Mouse (Mus musculus): ENCODE measurements at regions not wholly inside any gene's neighbourhood (a gene's known extent, or its start where the extent isn't known, plus 50 kb on each side); places are given as distances from the start of the nearest gene placed in this dataset.

DNA sequence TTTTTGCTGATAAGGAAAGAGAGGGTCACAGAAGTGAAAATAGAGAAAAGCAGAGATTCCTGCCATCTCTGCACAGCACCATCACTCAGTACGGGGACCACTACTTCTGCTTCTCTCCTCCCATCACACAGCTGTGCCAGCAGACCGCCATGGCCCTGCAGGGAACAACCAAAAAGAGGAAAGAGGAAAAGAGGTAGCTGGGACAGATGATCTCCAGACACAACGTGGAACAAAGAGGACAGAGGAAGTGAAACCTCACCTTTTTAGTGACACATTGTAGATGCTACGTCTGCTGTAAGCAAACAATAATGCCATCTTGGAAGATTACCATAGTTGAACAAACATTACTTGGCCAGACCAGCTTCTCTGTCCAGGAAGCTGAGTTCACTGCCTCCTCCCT lies 230.1 kb downstream of the Sec61b start:
- no peak for DNase-seq
- intact Hi-C loops (cut with DNase I; ENCODE audit: low total_unique reads), result no loop called here

GRCm38 (mm10) chr4:47707966-47708365 lies 233.5 kb downstream of the Sec61b start:
- peak; percentile 52 for DNase-seq
- intact Hi-C loops (cut with DNase I; ENCODE audit: low total_unique reads), result no loop called here

- intact Hi-C loops (cut with DNase I; ENCODE audit: low total_unique reads), result no loop called here
- no peak for DNase-seq
Observed at GRCm38 (mm10) chr4:47713387-47713786, 238.9 kb downstream of the Sec61b start.

DNA sequence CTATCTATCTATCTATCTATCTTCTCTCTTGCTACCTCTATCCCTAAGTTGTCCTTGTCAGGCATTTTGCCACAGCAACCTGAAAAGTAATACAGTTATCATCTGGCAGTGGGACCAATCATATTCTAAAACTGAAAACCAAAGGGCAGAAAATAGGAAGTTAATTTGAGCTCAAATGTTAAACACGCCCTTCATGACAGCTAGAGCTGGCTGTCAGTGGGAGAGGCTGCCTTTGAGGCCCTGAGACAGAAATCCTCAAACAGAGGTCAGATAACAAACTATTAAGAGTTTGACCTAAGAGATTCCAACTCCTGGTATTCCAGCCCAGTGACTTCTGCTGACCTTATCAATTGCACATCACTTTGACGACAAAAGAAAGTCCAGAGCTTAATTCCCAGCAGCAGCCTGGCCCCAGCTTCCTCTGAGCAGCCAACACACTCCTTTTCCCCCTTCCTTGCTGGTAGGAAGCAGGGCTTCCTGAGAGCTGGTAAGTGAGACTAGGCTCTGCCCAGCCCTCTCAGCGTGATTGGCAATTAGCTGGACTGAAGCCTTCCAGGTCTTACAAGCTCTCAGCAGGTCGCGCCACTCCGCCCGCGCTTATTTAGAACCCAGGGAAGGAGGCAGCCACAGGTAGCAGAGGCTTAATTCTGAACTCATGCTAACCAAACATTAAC lies 250.0 kb downstream of the Sec61b start:
- intact Hi-C loops (cut with DNase I; ENCODE audit: low total_unique reads), result no loop called here
- no peak for DNase-seq

DNA sequence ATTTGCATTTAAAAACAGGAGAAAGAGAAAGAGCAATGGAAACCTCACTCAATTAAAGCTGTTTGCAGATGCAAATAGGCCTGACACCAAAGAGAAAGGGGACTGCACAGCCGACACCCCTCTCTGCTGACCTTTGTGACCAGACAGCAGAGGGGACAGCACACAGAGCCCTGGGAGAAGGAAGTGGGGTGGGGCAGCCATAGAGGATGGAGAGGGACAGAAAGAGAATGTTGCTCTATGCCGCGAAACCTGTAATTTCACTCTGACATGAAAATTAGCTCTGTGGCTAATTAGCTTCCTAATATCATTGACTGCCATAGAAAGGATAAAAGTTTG lies 250.5 kb downstream of the Sec61b start:
- DNase-seq, result no peak
- intact Hi-C loops (cut with DNase I; ENCODE audit: low total_unique reads), result no loop called here

- intact Hi-C loops (cut with DNase I; ENCODE audit: low total_unique reads), result no loop called here
- DNase-seq, result no peak
Observed at GRCm38 (mm10) chr4:47746498-47747190, 272.2 kb downstream of the Sec61b start.

GRCm38 (mm10) chr4:47772230-47772920 lies 272.6 kb upstream of the Nr4a3 start:
- intact Hi-C loops (cut with DNase I; ENCODE audit: low total_unique reads), result no loop called here
- DNase-seq, result no peak

DNA sequence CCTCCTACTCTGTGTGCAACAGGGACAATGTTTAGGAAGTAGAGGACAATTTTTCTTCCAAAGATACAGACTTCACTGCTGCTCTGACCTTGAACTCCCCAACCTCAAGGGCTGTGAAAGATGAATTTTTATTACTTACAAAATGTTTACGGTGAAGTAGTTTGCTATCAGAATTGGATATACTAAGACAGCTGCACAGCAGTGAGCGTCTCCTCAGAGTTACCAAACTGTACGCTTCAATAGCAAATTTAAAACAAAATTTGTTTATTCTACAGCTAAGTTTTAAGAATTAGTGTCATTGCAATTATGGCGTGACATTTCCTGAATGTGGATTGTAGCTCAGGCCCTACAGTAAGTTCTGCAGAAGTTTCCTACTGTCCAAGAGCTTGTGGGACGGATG lies 270.3 kb upstream of the Nr4a3 start:
- intact Hi-C loops (cut with DNase I; ENCODE audit: low total_unique reads), result no loop called here
- no peak for DNase-seq

- intact Hi-C loops (cut with DNase I; ENCODE audit: low total_unique reads), result no loop called here
- no peak for DNase-seq
Observed at GRCm38 (mm10) chr4:47781039-47781438, 263.9 kb upstream of the Nr4a3 start.

GRCm38 (mm10) chr4:47796977-47797376 lies 248.0 kb upstream of the Nr4a3 start:
- intact Hi-C loops (cut with DNase I; ENCODE audit: low total_unique reads), result no loop called here
- DNase-seq, result no peak

- DNase-seq, result no peak
- intact Hi-C loops (cut with DNase I; ENCODE audit: low total_unique reads), result no loop called here
Observed at GRCm38 (mm10) chr4:47799165-47799564, 245.8 kb upstream of the Nr4a3 start.

DNA sequence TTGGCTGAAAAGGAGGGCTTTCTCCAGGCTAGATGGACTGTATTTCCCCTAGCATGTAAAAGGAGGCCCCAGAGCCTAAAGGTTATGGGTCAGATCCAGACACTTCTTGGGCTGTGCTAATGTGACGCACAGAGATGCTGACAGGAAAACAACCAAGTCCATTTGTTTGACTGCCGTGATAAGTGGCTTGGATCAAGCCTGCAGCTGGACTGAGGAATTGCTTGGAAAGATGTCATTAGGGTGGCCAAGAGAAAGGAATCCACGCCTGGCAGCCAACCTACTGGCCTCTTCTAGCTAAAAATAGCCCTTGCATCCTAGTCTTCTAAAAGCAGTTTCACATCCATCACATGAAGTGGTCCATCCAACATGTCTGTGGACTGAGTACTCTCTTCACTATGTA lies 241.8 kb upstream of the Nr4a3 start:
- no peak for DNase-seq
- intact Hi-C loops (cut with DNase I; ENCODE audit: low total_unique reads), result no loop called here

DNA sequence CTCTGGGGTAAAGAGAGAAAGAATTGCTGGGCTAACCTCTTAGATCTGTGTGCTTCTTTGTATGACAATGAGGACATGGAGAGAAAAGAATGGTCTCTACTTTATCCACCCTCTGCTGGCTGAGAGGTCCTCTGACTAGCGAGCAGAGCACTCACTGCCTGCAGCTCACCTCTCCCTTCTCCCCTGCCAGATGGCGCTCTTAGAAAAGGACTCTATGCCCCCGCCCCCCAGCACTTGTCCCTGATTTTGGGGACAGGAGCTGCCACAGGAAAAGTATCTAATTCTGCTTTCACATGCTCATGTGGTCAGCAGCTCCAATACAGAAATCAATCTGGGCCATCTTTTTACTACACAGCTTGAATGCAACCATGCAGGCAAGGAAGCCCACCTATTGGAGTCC lies 237.1 kb upstream of the Nr4a3 start:
- no peak for DNase-seq
- intact Hi-C loops (cut with DNase I; ENCODE audit: low total_unique reads), result no loop called here

DNA sequence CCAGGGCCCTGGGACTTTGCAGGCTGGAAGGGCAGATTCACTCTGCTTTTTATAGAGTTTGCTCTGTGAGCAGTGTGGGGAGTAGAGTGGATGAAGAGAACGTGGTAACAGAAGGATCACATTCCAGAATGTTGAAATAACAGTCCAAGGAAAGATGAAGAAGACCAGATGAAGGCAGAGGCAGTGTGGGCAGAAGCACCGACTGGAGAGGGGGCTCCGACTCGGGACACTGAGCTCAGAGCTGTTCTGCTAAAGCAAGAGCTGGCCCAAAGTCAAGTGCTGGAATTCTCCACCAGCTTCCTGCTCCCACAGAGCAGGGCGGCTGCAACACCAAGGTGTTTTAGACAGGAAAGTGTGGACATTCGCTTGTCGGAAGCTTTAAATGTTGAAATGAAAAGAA lies 230.9 kb upstream of the Nr4a3 start:
- no peak for DNase-seq
- intact Hi-C loops (cut with DNase I; ENCODE audit: low total_unique reads), result no loop called here

DNA sequence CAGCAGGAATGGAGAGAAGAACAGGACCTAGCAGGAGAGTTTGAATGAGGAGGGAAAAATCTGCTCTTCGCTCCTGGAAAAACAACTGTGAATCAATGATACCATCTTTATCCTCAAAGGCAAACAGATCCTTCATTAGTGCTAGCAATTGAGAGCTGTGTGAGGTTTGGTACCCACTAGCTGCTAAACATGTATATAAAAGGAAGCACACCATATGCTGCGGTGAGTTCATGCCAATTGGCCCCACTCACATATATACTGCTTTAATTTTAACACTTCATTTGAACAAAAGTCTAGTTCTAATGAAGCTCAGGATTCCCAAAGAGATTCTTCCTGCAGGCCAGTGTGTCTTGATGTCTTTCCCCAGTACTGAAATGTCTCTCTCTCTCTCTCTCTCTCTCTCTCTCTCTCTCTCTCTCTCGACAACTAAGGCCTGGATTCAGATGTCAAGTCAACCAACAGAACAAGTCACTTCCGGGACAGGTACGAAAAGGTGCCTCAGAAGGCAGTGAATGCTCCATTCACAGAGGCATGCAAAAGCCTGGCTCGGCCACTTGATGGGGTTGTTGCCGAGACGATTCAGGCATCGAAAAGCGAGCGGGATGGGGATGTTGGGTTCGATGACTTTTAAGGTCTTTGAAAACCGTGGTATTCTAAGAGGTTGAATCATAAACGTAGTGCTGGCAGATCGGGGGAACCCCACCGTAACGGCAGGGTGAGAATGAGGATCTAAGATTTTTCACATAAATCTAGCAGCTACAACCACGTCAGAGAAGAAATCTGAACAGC lies 226.4 kb upstream of the Nr4a3 start:
- DNase-seq, result no peak
- intact Hi-C loops (cut with DNase I; ENCODE audit: low total_unique reads), result no loop called here

GRCm38 (mm10) chr4:47820562-47820961 lies 224.4 kb upstream of the Nr4a3 start:
- no peak for DNase-seq
- intact Hi-C loops (cut with DNase I; ENCODE audit: low total_unique reads), result no loop called here

GRCm38 (mm10) chr4:47823299-47823698 lies 221.7 kb upstream of the Nr4a3 start:
- intact Hi-C loops (cut with DNase I; ENCODE audit: low total_unique reads), result no loop called here
- no peak for DNase-seq

DNA sequence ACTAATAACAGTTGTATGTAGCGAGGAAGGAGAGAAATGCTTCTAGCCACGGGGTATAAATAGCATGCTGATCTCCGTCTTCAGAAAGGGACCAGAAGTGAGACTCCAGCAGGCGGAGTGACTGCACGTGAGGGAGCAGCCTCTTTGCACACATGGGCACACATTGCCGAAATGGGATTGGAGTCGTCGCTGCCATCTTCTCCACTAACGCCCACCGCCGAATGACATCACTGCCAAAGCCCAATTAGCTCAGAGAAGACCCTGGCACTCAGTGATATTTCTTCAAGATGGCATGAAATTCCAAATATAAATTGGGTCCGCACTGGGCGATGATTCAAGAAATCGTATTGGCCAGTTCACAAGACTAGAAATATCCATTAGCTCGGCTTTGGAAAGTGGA lies 220.9 kb upstream of the Nr4a3 start:
- no peak for DNase-seq
- intact Hi-C loops (cut with DNase I; ENCODE audit: low total_unique reads), result no loop called here

DNA sequence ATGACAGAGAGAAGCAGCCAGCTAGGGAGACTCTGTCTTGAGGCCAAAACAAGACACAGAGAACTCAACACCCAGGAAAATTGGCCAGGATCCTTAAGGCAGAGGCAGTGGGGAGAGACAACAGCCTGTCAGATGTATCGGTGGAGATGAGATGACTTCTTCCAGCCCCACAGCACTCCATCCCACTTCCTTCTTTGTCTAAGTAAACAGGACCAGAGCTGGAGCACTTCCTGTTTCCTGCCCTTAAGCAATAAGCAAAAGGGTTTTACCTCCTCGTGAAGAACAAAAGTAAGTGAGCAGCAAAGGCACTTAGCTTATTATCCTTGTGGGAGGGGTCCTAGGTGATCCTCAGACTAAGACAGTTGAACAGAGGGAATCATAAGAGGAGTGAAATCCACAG lies 212.0 kb upstream of the Nr4a3 start:
- intact Hi-C loops (cut with DNase I; ENCODE audit: low total_unique reads), result no loop called here
- DNase-seq, result no peak

DNA sequence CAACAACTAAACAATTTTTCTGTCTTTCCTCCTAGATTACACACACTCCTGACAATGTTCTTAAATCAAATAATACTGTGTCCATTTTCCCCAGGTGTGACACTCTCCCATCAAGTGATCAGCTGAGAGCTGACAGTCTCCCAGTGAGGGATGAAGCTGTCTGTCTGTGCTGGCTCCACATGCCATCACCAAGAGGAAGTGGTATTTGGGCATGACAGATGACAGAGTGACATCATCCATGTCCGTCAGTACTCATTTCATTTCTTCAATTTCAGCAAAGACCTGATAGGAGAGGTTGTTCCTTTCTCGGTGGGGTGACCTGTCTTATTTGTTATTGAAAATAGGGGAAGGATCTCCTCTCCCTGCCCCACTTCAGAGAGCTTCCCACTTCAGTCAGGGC lies 206.5 kb upstream of the Nr4a3 start:
- intact Hi-C loops (cut with DNase I; ENCODE audit: low total_unique reads), result no loop called here
- DNase-seq, result no peak

All from gastrocnemius, postnatal 14 days (tissue).